Mouse (Mus musculus) liver, adult 2 months (tissue): ENCODE results near the gene Olfr1402. TPM values are rescaled to one million over a fixed set of nuclear protein-coding genes. Genes with fewer than 3 reads are reported as not detected.
A peak's percentile ranks its signal among the peaks of the same experiment; 100 is the strongest.

Experiments used
- DNase-seq: peaks from one replicate; pipeline ENCODE4 v3.0.0-alpha.2; 2011; ENCODE audit warnings: low read depth, low spot score; ENCODE audit errors: extremely low read depth
- H3K27ac ChIP-seq: fragments of 200-500 bp; replicated peaks from 2 replicates; pipeline ENCODE4 v1.5.1; 2012; ENCODE audit warnings: low read depth, mild to moderate bottlenecking, control low read depth, inconsistent platforms, low read length; ENCODE audit not compliant: insufficient read depth
- H3K27me3 ChIP-seq: fragments of 200-500 bp; 2 replicates; pipeline ENCODE4 v1.6.1; 2012; ENCODE audit warnings: mild to moderate bottlenecking, moderate library complexity, low read length, inconsistent platforms; ENCODE audit not compliant: control insufficient read depth, insufficient read depth
- H3K36me3 ChIP-seq: fragments of 200-500 bp; 2 replicates; pipeline ENCODE4 v1.6.1; 2012; ENCODE audit warnings: low read length, inconsistent platforms; ENCODE audit not compliant: control insufficient read depth, insufficient read depth
- H3K4me1 ChIP-seq: fragments of 200-500 bp; 2 replicates; pipeline ENCODE4 v1.6.1; 2011; ENCODE audit warnings: low read length; ENCODE audit not compliant: control insufficient read depth, insufficient read depth
- H3K4me3 ChIP-seq: fragments of 200-500 bp; 2 replicates; pipeline ENCODE4 v1.5.1; 2011; ENCODE audit warnings: low read depth, mild to moderate bottlenecking, control low read depth, low read length, moderate library complexity; ENCODE audit not compliant: insufficient read depth
- H3K79me2 ChIP-seq: fragments of 200-500 bp; 2 replicates; pipeline ENCODE4 v1.6.1; 2012; ENCODE audit warnings: inconsistent platforms, mild to moderate bottlenecking, low read length, moderate library complexity; ENCODE audit not compliant: control insufficient read depth, insufficient read depth
- H3K9ac ChIP-seq: fragments of 200-500 bp; 2 replicates; pipeline ENCODE4 v1.6.1; 2012; ENCODE audit warnings: low read depth, mild to moderate bottlenecking, control low read depth, inconsistent platforms, low read length
- CTCF ChIP-seq: fragments of 200-500 bp; IDR thresholded peaks from 2 replicates; pipeline ENCODE4 v1.5.1; 2011; ENCODE audit warnings: low read depth, low read length, control low read depth
- POLR2A ChIP-seq: fragments of 200-500 bp; IDR thresholded peaks from 2 replicates; pipeline ENCODE4 v1.6.1; 2011; ENCODE audit warnings: low read length, control low read depth; ENCODE audit not compliant: insufficient read depth; ENCODE audit errors: extremely low read depth
- WGBS: fragments of 180-500 bp; shearing (Covaris S2); methylation state at CpG from one replicate; pipeline ENCODE4 v1.1.7; 2018; 5-methylcytosine and 5-hydroxymethylcytosine counted together
- polyA plus RNA-seq: library from polyadenylated mRNA; depleted of rRNA; stranded (reverse); fragments of >200 nt; gene quantifications from 2 replicates; pipeline ENCODE4 v1.2.3, GENCODE M21; 2012; rRNA removed
- total RNA-seq: library from RNA; depleted of rRNA; stranded (reverse); fragments of >200 nt; gene quantifications from 2 replicates; pipeline ENCODE4 v1.2.3, GENCODE M21; 2014; rRNA removed

The Olfr1402 gene
- total RNA-seq = not detected in 2 replicates
- not detected in 2 replicates for polyA plus RNA-seq

DNA sequence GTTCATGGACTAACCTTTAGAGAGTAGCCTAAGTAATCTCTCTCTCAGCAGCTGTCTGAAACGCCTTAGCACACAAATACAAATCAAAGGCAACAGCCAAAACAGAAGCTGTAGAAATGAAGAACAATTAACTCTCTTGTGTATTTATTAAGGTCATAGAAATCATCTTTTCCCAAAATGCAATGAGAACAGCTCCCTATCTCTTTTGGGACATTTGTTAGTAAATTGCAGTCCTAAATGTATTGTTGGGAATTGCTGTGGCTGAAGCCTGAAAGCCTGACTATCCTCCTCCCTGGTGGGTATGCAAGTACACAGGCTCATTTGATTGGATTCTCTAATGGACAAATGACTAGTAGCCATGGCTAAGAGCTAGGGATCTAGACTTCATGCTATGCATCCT lies at the start of gene Olfr1402:
Gene Olfr1402 (minus strand): TSS at position 101 of the 400 bp plus-strand sequence.
- H3K36me3 ChIP-seq = no peaks in the 10 kb centered on the region
- H3K9ac ChIP-seq = no peak within 1 kb of the TSS
- DNase-seq = no peak
- no peaks in the 10 kb centered on the region for H3K27me3 ChIP-seq
- H3K27ac ChIP-seq = no peak within 1 kb of the TSS
- H3K4me1 ChIP-seq = no peaks in the 10 kb centered on the region
- TF ChIP-seq POLR2A (no peak), CTCF (no peak)
- H3K4me3 ChIP-seq = no peak within 1 kb of the TSS
- WGBS = 54% methylated on average over 1 of the region's 1 CpGs
- H3K79me2 ChIP-seq = no peaks in the 10 kb centered on the region

DNA sequence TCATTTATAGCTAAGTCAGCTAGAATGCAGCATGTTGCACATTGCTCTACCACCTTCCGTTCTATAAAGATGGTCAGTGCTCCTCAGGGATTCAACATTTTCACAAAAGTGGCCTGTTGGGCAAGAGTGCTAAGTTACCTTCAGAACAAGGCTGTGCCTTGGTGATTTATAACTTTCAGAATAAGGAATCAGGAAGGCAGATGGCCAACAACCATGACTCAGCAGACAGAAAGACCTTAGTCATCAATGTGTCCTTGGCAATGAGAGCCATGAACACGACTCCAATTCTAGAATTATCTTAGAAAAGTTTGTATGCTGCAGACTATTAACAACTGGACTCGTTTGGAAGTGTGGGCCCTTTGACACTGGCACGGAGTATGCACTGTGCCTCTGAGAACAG lies 33.5 kb upstream of the Olfr1402 start:
- Histone ChIP-seq H3K4me1 (no peaks in the 10 kb centered on the region), H3K79me2 (no peaks in the 10 kb centered on the region), H3K27me3 (no peaks in the 10 kb centered on the region), H3K36me3 (no peaks in the 10 kb centered on the region), H3K4me3 (no peak overlapping the region), H3K9ac (no peak overlapping the region), H3K27ac (no peak overlapping the region)
- WGBS = 79% methylated on average over 4 of the region's 4 CpGs
- TF ChIP-seq POLR2A = no peak
- TF ChIP-seq CTCF = no peak
- no peak for DNase-seq

DNA sequence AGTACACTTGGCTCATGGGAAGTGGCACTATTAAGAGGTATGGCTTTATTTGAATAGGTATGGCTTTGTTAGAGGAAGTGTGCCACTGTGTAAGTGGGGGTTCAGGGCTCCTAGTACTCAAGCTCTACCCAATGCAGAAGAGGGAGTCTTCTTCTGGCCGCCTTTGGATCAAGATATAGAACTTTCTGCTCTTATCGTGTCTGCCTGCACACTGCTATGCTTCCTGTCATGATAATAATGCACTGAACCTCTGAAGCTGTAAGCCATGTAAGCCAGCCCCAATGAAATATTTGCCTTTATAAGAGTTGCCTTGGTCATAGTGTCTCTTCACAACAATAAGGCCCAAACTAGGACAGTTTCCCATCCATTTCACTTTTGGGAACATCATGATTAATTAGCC lies 16.8 kb upstream of the Olfr1402 start:
- H3K9ac ChIP-seq = no peak overlapping the region
- WGBS = 92% methylated on average over 2 of the region's 2 CpGs
- H3K79me2 ChIP-seq = no peaks in the 10 kb centered on the region
- no peak for DNase-seq
- no peaks in the 10 kb centered on the region for H3K4me1 ChIP-seq
- no peak overlapping the region for H3K27ac ChIP-seq
- no peaks in the 10 kb centered on the region for H3K36me3 ChIP-seq
- no peaks in the 10 kb centered on the region for H3K27me3 ChIP-seq
- H3K4me3 ChIP-seq = no peak overlapping the region
- TF ChIP-seq CTCF (no peak), POLR2A (no peak)

- peak; percentile 46 for DNase-seq
- Histone ChIP-seq H3K4me3 (no peak overlapping the region), H3K79me2 (no peaks in the 10 kb centered on the region), H3K9ac (no peak overlapping the region), H3K27me3 (0 out of 2 replicates have a peak, but pooled peaks cover 2% of the 10 kb centered on the region), H3K27ac (no peak overlapping the region), H3K36me3 (no peaks in the 10 kb centered on the region), H3K4me1 (no peaks in the 10 kb centered on the region)
- TF ChIP-seq CTCF (peak; percentile 65), POLR2A (no peak)
- 37% methylated on average over 1 of the region's 1 CpGs for WGBS
Measured at GRCm38 (mm10) chr3:97394289-97394688, 27.5 kb downstream of the Olfr1402 start.

GRCm38 (mm10) chr3:97393079-97393478 lies 28.7 kb downstream of the Olfr1402 start:
- H3K9ac ChIP-seq = no peak overlapping the region
- no peaks in the 10 kb centered on the region for H3K36me3 ChIP-seq
- H3K27me3 ChIP-seq = 0 out of 2 replicates have a peak, but pooled peaks cover 2% of the 10 kb centered on the region
- TF ChIP-seq CTCF (peak; percentile 30; the same call in 1 of the 2 replicates), POLR2A (no peak)
- no peaks in the 10 kb centered on the region for H3K79me2 ChIP-seq
- no peak overlapping the region for H3K4me3 ChIP-seq
- no peak overlapping the region for H3K27ac ChIP-seq
- no peaks in the 10 kb centered on the region for H3K4me1 ChIP-seq
- DNase-seq = no peak
- WGBS = 67% methylated on average over 5 of the region's 5 CpGs

- Histone ChIP-seq H3K4me3 (no peak overlapping the region), H3K27me3 (no peaks in the 10 kb centered on the region), H3K4me1 (no peaks in the 10 kb centered on the region), H3K27ac (no peak overlapping the region), H3K79me2 (no peaks in the 10 kb centered on the region), H3K36me3 (no peaks in the 10 kb centered on the region), H3K9ac (no peak overlapping the region)
- DNase-seq = no peak
- TF ChIP-seq CTCF (no peak), POLR2A (no peak)
Measured at GRCm38 (mm10) chr3:97370382-97370781, 51.4 kb downstream of the Olfr1402 start.
